Mouse (Mus musculus) intestine, embryonic 16.5 days (tissue): ENCODE results near the gene Trmt2b. TPM values are rescaled to one million over a fixed set of nuclear protein-coding genes. Genes with fewer than 3 reads are reported as not detected.
"Not testable (repeated sequence)": the region's sequence is repeated elsewhere in the genome, so short reads cannot be mapped to it uniquely, and the experiment has no call there.

Source experiments
- ATAC-seq: fragments of 200-750 bp; cut with Nextera tagmentation; 2 replicates; pipeline ENCODE4 v1.8.0; 2017; ENCODE audit warnings: moderate TSS enrichment, moderate library complexity
- H3K27ac ChIP-seq: fragments of 300-500 bp; sonication (generic); 2 replicates; pipeline ENCODE4 v1.5.1; 2014; ENCODE audit warnings: mild to moderate bottlenecking, low read length
- H3K27me3 ChIP-seq: fragments of 300-500 bp; sonication (generic); replicated peaks from 2 replicates; pipeline ENCODE4 v1.6.1; 2014; ENCODE audit warnings: low read length, control low read depth, mixed read lengths; ENCODE audit not compliant: control insufficient read depth, insufficient read depth
- H3K36me3 ChIP-seq: fragments of 300-500 bp; sonication (generic); 2 replicates; pipeline ENCODE4 v1.6.1; 2014; ENCODE audit warnings: low read length, control low read depth; ENCODE audit not compliant: control insufficient read depth, insufficient read depth
- H3K4me1 ChIP-seq: fragments of 300-500 bp; sonication (generic); 2 replicates; pipeline ENCODE4 v1.6.1; 2014; ENCODE audit warnings: low read length, control low read depth, mixed read lengths; ENCODE audit not compliant: control insufficient read depth, insufficient read depth
- H3K4me2 ChIP-seq: fragments of 300-500 bp; sonication (generic); 2 replicates; pipeline ENCODE4 v1.6.1; 2014; ENCODE audit warnings: low read depth, low read length, control low read depth
- H3K4me3 ChIP-seq: fragments of 300-500 bp; sonication (generic); 2 replicates; pipeline ENCODE4 v1.5.1; 2014; ENCODE audit warnings: mild to moderate bottlenecking, low read length
- H3K9ac ChIP-seq: fragments of 300-500 bp; sonication (generic); 2 replicates; pipeline ENCODE4 v1.6.1; 2014; ENCODE audit warnings: low read depth, low read length
- H3K9me3 ChIP-seq: fragments of 300-500 bp; sonication (generic); 2 replicates; pipeline ENCODE4 v1.6.1; 2016; ENCODE audit warnings: low read length, control low read depth; ENCODE audit not compliant: control insufficient read depth
- WGBS: fragments of 180-500 bp; shearing (Covaris S2); extraction: QIAGEN DNeasy Blood & Tissue Kit; methylation state at CpG from one replicate; pipeline ENCODE4 v1.1.7; 2014; 5-methylcytosine and 5-hydroxymethylcytosine counted together
- polyA plus RNA-seq: library from polyadenylated mRNA; unstranded; fragments of >200 nt; fragmentation: Nextera tagmentation; extraction: Ambion mirVana; gene quantifications from 2 replicates; pipeline ENCODE4 v1.2.1, GENCODE M21; 2015

The Trmt2b gene
- polyA plus RNA-seq, 1 experiment from 2014 or later: 25.1 TPM

DNA sequence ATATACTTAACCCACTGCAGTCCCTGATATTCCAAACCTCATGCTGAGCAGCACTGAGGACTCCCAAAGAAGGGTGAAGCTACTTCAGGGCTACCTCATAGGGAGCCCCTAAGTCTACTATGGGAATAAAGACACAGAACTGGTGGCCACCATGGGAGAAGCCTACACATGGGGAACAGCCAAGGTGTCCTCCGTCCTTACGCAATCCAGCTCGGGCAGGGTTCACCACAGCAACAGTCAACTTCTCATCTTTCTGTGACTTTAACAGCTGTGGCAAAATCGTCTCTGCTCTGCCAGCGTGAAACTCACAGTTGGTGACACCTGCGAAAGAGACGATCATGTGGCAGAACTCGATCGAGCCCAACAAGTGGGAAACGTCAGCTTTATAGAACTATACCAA lies 38.5 kb downstream of the Trmt2b start:
- no peak overlapping the region for H3K4me3 ChIP-seq
- no peak overlapping the region for H3K9ac ChIP-seq
- H3K9me3 ChIP-seq: no peaks in the 10 kb centered on the region
- H3K4me2 ChIP-seq: no peak overlapping the region
- no peaks in the 10 kb centered on the region for H3K36me3 ChIP-seq
- H3K4me1 ChIP-seq: no peaks in the 10 kb centered on the region
- no peak overlapping the region for H3K27ac ChIP-seq
- ATAC-seq: no peak
- no peaks in the 10 kb centered on the region for H3K27me3 ChIP-seq
- 88% methylated on average over 10 of the region's 10 CpGs for WGBS

GRCm38 (mm10) chrX:134233048-134233447 lies 43.7 kb downstream of the Trmt2b start:
- Histone ChIP-seq H3K4me1 (no peaks in the 10 kb centered on the region), H3K9ac (no peak overlapping the region), H3K4me2 (no peak overlapping the region), H3K27me3 (no peaks in the 10 kb centered on the region), H3K36me3 (no peaks in the 10 kb centered on the region), H3K9me3 (no peaks in the 10 kb centered on the region), H3K27ac (no peak overlapping the region), H3K4me3 (no peak overlapping the region)
- no peak for ATAC-seq
- 89% methylated on average over 1 of the region's 1 CpGs for WGBS

DNA sequence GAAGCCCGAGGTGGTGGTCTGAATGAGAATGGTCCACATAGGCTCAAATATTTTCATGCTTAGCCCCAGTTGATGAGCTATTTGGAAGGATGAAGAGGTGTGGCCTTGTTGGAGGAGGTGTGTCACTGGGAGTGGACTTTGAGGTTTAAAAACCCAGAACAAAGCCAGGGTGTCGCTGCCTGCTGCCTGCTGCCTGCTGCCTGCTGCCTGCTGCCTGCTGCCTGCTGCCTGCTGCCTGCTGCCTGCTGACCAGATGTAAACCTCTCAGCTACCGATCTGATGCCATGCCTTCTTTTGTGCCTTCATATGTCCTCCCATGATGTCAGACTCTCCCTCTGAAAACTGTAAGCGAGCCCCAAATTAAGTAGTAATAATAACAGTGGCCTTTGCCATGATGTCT lies 54.9 kb downstream of the Trmt2b start, which contains the start of gene Nox1:
Gene Nox1, minus strand, starts transcription at position 101 of the 400 bp plus-strand sequence.
- WGBS: 66% methylated on average over 4 of the region's 4 CpGs
- Histone ChIP-seq H3K9me3 (no peaks in the 10 kb centered on the region), H3K27me3 (no peaks in the 10 kb centered on the region), H3K4me2 (no peak within 1 kb of the TSS), H3K36me3 (no peaks in the 10 kb centered on the region), H3K9ac (no peak within 1 kb of the TSS), H3K4me3 (no peak within 1 kb of the TSS), H3K27ac (no peak within 1 kb of the TSS), H3K4me1 (no peaks in the 10 kb centered on the region)
- ATAC-seq: no peak

- H3K9ac ChIP-seq: no peak overlapping the region
- WGBS: 64% methylated on average over 3 of the region's 3 CpGs
- ATAC-seq: no peak
- no peaks in the 10 kb centered on the region for H3K27me3 ChIP-seq
- H3K4me1 ChIP-seq: no peaks in the 10 kb centered on the region
- no peaks in the 10 kb centered on the region for H3K36me3 ChIP-seq
- no peaks in the 10 kb centered on the region for H3K9me3 ChIP-seq
- no peak overlapping the region for H3K4me2 ChIP-seq
- H3K27ac ChIP-seq: no peak overlapping the region
- no peak overlapping the region for H3K4me3 ChIP-seq
Measured at GRCm38 (mm10) chrX:134220618-134221017, 56.2 kb downstream of the Trmt2b start.

- WGBS: 76% methylated on average over 4 of the region's 4 CpGs
- Histone ChIP-seq H3K4me2 (no peak overlapping the region), H3K36me3 (no peaks in the 10 kb centered on the region), H3K27me3 (no peaks in the 10 kb centered on the region), H3K9me3 (no peaks in the 10 kb centered on the region), H3K4me3 (no peak overlapping the region), H3K4me1 (no peaks in the 10 kb centered on the region), H3K9ac (no peak overlapping the region), H3K27ac (no peak overlapping the region)
- ATAC-seq: no peak
Measured at GRCm38 (mm10) chrX:134218161-134218560, 58.6 kb downstream of the Trmt2b start.

DNA sequence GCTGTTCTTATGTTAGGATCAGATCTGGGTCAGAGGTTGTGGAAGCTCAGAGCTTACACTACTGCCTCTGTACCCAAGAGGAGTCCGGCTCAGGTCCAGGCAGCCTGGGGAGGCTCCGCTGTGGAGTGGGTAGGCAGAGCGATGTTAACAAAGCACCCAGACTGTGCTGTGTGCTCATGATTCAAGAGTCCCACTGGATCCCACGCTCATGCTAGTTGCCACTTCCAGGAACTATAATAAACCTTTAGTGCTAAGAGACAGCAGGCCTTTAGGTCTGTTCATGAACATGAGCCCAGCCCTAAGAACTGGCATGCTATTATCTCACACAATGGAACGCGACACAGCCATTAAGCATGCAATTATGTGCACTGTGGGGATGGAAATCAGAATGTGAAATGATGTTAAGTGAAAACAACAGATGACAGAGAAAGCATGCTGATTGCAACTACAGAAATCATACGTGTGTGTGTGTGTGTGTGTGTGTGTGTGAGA lies 65.6 kb downstream of the Trmt2b start:
- 86% methylated on average over 7 of the region's 7 CpGs for WGBS
- ATAC-seq: no peak

DNA sequence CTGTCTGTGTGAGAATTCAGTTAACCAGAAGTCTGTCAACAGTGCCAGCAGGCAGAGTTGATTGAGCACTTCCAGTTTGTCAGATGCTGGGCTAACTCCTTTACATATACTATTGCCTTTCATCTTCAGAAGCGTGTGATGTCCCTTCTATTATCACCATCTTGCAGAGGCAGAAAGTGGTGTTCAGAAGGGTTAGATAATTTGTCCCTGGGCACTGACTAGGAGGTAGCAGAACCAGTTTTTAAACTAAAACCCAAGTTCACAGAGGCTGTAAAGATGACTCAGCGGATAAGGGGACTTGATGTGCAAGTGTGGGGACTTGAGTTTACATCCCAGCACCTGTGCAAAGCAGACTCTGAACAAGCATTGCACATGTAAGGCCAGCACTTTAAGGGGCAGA lies 68.3 kb downstream of the Trmt2b start:
- Histone ChIP-seq H3K9ac (no peak overlapping the region), H3K36me3 (no peaks in the 10 kb centered on the region), H3K4me2 (no peak overlapping the region), H3K27me3 (no peaks in the 10 kb centered on the region), H3K27ac (no peak overlapping the region), H3K4me3 (no peak overlapping the region), H3K4me1 (no peaks in the 10 kb centered on the region), H3K9me3 (no peaks in the 10 kb centered on the region)
- ATAC-seq: no peak
- WGBS: 56% methylated on average over 2 of the region's 2 CpGs

More for the DNA sequence above, 65.6 kb downstream of the Trmt2b start:
- no peak overlapping the region for H3K4me2 ChIP-seq
- no peaks in the 10 kb centered on the region for H3K36me3 ChIP-seq
- no peak overlapping the region for H3K4me3 ChIP-seq
- H3K4me1 ChIP-seq: no peaks in the 10 kb centered on the region
- no peaks in the 10 kb centered on the region for H3K9me3 ChIP-seq
- H3K27me3 ChIP-seq: no peaks in the 10 kb centered on the region
- no peak overlapping the region for H3K9ac ChIP-seq
- H3K27ac ChIP-seq: no peak overlapping the region

DNA sequence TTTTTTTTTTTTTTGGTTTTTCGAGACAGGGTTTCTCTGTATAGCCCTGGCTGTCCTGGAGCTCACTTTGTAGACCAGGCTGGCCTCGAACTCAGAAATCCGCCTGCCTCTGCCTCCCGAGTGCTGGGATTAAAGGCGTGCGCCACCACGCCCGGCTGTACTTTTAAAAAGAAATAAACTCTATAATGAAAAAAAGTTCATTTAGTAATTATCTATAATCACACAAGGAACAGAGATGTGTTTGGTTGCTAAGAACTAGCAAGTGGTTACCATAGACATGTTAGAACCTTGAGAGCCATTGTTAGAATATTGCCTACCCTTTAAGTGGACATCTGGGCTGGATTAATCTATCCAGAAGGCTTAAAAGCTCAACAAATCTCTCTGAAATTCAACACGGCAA lies 89.6 kb downstream of the Trmt2b start, which contains the start of gene Arl13a:
Gene Arl13a, plus strand, starts transcription at position 301 of the 400 bp plus-strand sequence.
- not testable (repeated sequence) for H3K4me1 ChIP-seq, H3K36me3 ChIP-seq, H3K4me2 ChIP-seq, H3K4me3 ChIP-seq, H3K27ac ChIP-seq, H3K9ac ChIP-seq, ATAC-seq, H3K27me3 ChIP-seq, H3K9me3 ChIP-seq
- WGBS: 94% methylated on average over 8 of the region's 9 CpGs

DNA sequence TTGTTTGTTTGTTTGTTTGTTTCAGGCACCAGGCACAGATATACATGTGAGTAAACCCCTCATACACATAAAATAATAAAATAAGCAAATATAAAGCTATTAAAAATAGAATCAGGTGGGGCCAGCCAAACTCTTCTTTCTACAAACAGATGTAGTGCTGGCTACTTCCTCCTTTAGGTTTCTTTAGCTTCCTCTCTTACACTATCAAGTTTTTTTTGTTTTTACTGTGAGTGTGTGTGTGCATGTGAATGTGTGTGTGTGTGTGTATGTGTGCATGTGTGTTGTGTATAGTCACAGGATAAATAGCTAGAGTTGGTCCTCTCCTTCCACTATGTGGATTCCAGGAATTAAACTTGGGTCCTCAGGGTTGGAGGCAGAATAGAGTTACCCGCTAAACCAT lies 102.1 kb downstream of the Trmt2b start:
- Histone ChIP-seq H3K4me2 (no peak overlapping the region), H3K9me3 (no peaks in the 10 kb centered on the region), H3K27me3 (no peaks in the 10 kb centered on the region), H3K4me3 (no peak overlapping the region), H3K36me3 (no peaks in the 10 kb centered on the region), H3K9ac (no peak overlapping the region), H3K27ac (no peak overlapping the region), H3K4me1 (no peaks in the 10 kb centered on the region)
- WGBS: 100% methylated on average over 1 of the region's 1 CpGs
- no peak for ATAC-seq
